Mouse (Mus musculus) mature B cell (primary cell): ENCODE data around the gene Lsm2.
"Not testable (repeated sequence)": the region's sequence is repeated elsewhere in the genome, so short reads cannot be mapped to it uniquely, and the experiment has no call there.

ENCODE experiments used
- in situ Hi-C: fragments of 300-500 bp; cut with MboI; formaldehyde crosslinking; loops from 2 replicates; pipeline ENCODE4 v1.14.3; 2019

Lsm2 gene

DNA sequence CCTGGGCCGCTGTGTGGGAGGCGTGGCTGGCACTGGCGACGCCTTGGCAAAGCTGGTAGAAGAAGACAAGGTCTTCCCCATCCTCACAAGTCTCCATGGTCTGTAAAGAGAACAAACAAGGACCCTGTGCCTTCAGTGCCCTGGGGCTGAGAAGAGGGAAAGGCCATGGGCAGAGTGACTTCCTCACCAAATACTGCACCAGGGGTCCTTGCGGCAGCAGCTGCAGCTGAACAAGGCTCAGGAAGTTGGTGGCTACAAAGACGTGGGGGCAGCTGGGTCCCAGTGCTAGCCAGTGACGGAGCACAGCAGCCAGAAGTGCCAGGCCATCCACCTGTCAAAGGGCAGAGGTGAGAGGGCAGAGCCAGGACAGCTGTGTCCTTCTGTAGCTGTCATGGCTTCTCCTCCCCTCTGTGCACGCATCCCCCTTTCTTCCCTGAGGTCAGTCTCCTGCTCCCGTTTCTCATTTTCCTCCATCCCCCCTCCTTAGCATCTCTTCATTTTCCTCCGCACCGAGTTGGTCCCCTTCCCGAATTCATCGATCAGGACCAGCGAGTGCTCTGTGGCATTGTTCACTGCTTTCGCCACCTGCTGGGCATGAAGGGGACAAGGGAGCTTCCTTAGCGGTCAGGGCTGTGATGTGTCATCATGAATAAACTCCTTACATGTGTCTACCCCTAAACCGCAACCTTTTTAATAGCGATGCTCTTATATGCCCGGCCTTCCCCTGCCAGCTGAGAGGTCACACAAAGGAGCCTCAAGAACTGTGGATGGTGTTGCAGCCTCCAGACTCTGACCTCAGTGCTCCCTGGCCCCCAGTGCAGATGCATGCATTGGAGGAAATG is 48.2 kb downstream of the Lsm2 start:
- in situ Hi-C loops: no loop called here

DNA sequence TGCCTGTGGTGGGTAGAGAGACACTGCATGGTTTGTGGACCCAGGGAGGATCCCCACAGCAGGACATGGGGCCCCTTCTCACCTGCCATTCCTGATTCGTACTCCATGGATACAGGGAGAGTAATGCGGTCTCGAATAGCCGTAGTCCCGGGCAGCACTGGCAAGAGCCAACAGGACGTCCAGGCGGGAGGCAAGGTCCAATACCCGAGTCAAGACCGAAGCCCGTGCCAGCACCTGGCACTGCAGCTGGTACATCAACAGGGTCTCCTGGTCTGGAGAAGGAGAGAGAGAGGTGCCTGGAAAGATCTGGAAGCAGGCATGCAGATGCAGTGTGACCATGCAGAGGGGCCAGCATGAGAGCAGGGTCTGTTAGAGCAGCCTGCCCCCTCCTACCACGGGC is 49.6 kb downstream of the Lsm2 start:
- in situ Hi-C loops: no loop called here

DNA sequence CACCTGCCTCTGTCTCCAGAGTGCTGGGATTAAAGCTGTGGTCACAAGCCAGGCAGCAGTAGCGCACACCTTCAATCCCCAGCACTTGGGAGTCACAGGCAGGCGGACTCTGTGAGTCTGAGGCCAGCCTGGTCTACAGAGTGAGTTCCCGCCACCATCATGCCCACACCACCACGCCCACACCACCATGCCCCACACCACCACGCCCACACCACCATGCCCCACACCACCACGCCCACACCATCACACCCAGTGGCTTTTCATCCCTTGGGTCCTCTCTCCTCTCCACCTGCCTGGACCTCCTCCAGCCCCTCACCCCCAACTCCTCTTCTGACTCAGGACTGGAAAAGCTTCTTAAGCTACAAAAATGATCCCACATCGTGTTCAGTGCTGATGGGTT is 50.2 kb downstream of the Lsm2 start:
- in situ Hi-C loops: no loop called here

DNA sequence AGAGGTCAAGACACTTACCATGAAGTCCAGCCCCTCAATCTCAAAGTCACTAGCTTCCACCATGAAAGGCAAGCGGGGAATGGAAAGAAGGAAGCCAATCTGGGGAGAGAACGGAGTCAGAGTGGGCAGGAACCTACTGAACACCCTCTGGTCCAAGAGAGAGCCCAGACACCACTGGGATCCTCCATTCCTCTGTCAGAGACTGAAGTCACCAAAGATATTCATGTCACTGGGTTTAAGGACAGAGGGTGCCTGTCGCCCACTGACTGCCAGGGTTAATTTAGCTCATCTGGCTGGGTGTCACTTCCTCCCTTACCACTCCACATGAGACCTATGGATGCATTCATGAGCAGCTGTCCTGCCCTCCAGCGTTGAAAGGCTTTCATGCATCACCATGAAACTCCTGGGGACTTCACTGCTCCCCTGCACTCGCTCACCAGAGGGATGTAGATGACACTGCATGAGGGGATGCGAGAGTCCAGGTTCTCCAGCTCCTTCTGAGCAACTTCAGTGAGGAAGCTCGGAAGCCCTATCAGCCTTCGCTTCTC is 50.7 kb downstream of the Lsm2 start:
- in situ Hi-C loops: no loop called here

DNA sequence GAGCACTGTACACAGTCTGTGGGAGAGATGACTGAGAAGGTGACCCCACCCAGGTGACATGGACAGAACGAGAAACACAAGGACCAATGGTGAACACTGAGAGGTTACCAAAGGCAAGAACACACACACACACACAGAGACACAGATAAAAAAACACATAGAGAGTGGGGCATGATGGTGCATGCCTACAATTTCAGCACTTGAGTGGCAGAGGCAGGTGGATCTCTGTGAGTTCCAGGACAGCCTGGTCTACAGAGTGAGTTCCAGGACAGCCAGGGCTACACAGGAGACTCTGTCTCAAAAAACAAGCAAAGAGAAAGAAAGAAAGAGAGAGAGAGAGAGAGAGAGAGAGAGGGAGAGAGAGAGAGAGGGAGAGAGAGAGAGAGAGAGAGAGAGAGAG is 52.0 kb downstream of the Lsm2 start:
- in situ Hi-C loops: not testable (repeated sequence)

DNA sequence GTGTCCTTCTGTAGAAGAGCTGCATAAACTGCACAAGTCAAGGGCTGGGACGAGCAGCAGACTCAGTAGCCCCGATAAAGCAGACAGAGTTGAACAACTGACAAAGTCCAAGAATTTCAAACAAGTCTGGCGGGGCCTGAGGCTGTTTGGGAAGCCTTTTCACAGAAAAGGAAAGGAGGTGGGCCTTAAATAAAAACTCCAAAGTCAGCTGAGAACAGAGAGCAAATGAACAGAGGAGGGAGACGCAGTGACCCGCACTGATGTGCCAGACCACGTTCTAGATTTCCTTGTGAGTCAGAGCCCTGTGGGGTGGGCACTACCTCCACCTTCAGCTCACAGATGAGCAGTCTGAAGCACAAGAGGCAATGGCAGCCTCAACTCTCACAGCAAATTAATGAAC is 53.2 kb downstream of the Lsm2 start:
- in situ Hi-C loops: no loop called here
